Mouse (Mus musculus): ENCODE measurements around the gene Atp5g1.

DNA sequence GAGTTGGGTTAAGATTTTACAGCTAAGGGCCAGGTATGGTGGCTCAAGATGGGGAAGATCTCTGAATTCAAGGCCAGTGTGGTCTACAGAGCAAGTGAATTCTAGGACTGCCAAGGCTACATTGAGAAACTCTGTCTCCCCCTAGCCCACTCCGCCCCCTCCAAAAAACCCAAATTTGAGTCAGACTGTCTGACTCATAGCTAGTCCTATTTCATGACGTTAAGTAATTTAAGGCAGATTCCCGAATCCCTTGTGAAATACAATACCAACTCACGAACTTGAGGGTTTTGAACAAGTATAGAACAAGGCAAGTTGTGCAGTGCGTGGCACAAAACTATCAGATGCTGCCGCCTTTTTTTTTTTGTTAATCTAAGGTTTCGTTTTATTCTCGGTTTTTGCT is 41.4 kb downstream of the Atp5g1 start:
- TF ChIP-seq CTCF (conservative IDR thresholded peaks at IDR 0.05; ENCODE audit: insufficient read depth, insufficient read length, low read depth, low read length) (no peak), POLR2A (IDR thresholded peaks at IDR 0.05; ENCODE audit: low read depth, low read length) (no peak)

Measured in kidney, adult 2 months (tissue).